Comparison of ENCODE assay signal across 23 mouse cellular contexts in genomic region chr6:38676217-38676616, GRCm38 (mm10). TPM values are rescaled to one million over a fixed set of nuclear protein-coding genes. Genes with fewer than 3 reads are reported as not detected.
DNase-seq lines count a peak whose midpoint lies in the region; ATAC-seq and TF ChIP-seq lines count a peak whose summit lies in the region.
"Had no signal": no experiment of that assay in that cellular context is flagged by ENCODE, and none has a peak within 500 bp of the region (broad histone marks: within the 10 kb centered on the region; RNA-seq: fewer than 3 reads in every experiment).

No protein-coding gene starts in this region.

- no peak overlapping the region for H3K27ac ChIP-seq in heart, embryonic 13.5 days (replicated peaks)
- no peak overlapping the region for H3K27ac ChIP-seq in heart, adult 2 months
- no peak overlapping the region for H3K27ac ChIP-seq in liver, postnatal 0 days (ENCODE audit: low read depth)
- no peak overlapping the region for H3K27ac ChIP-seq in liver, embryonic 12.5 days
- no peak overlapping the region for H3K27ac ChIP-seq in hindbrain, embryonic 14.5 days
- H3K27ac ChIP-seq: forebrain, embryonic 12.5 days; gastrocnemius, adult 2 months; limb, embryonic 13.5 days; midbrain, embryonic 13.5 days had no signal

- no peaks in the 10 kb centered on the region for H3K9me3 ChIP-seq in heart, embryonic 13.5 days
- H3K9me3 ChIP-seq in liver, postnatal 0 days (ENCODE audit: low read length), result no peaks in the 10 kb centered on the region
- no peaks in the 10 kb centered on the region for H3K9me3 ChIP-seq in liver, embryonic 12.5 days (replicated peaks)
- no peaks in the 10 kb centered on the region for H3K9me3 ChIP-seq in hindbrain, embryonic 14.5 days (ENCODE audit: control insufficient read depth, low read length)
- H3K9me3 ChIP-seq: forebrain, embryonic 12.5 days; limb, embryonic 13.5 days; midbrain, embryonic 13.5 days had no signal

- H3K79me2 ChIP-seq in heart, adult 2 months (replicated peaks; ENCODE audit: control insufficient read depth, insufficient read depth, low read length), result no peaks in the 10 kb centered on the region

- no peaks in the 10 kb centered on the region for H3K36me3 ChIP-seq in heart, embryonic 13.5 days
- no peaks in the 10 kb centered on the region for H3K36me3 ChIP-seq in heart, adult 2 months (ENCODE audit: control insufficient read depth, insufficient read depth, low read length)
- H3K36me3 ChIP-seq in liver, postnatal 0 days (replicated peaks; ENCODE audit: insufficient read depth, low read length), result no peaks in the 10 kb centered on the region
- H3K36me3 ChIP-seq in liver, embryonic 12.5 days, result no peaks in the 10 kb centered on the region
- 0 out of 2 replicates have a peak, but pooled peaks cover 2% of the 10 kb centered on the region for H3K36me3 ChIP-seq in hindbrain, embryonic 14.5 days (replicated peaks; ENCODE audit: control insufficient read depth, insufficient read depth)
- H3K36me3 ChIP-seq: forebrain, embryonic 12.5 days; limb, embryonic 13.5 days; midbrain, embryonic 13.5 days had no signal

- H3K4me3 ChIP-seq in heart, embryonic 13.5 days, result peak overlapping the region; percentile 16; the same call in 1 of the 2 replicates
- no peak overlapping the region for H3K4me3 ChIP-seq in heart, adult 2 months
- no peak overlapping the region for H3K4me3 ChIP-seq in liver, postnatal 0 days (ENCODE audit: low read depth, low read length)
- H3K4me3 ChIP-seq in liver, embryonic 12.5 days, result no peak overlapping the region
- no peak overlapping the region for H3K4me3 ChIP-seq in hindbrain, embryonic 14.5 days (replicated peaks; ENCODE audit: low read length)
- H3K4me3 ChIP-seq: erythroblast, embryonic 14.5 days; forebrain, embryonic 12.5 days; gastrocnemius, adult 2 months; limb, embryonic 13.5 days; midbrain, embryonic 13.5 days had no signal

- H3K4me2 ChIP-seq in heart, embryonic 13.5 days, result peak overlapping the region; percentile 57
- H3K4me2 ChIP-seq in liver, postnatal 0 days (ENCODE audit: low read depth, low read length), result no peak overlapping the region
- H3K4me2 ChIP-seq in liver, embryonic 12.5 days, result peak overlapping the region; percentile 44
- no peak overlapping the region for H3K4me2 ChIP-seq in hindbrain, embryonic 14.5 days (replicated peaks)
- H3K4me2 ChIP-seq: forebrain, embryonic 12.5 days; limb, embryonic 13.5 days; midbrain, embryonic 13.5 days had no signal

- WGBS in heart, embryonic 13.5 days, result 36% methylated on average over 6 of the region's 6 CpGs
- WGBS in heart, adult 2 months, result 34% methylated on average over 6 of the region's 6 CpGs
- 64% methylated on average over 6 of the region's 6 CpGs for WGBS in liver, postnatal 0 days (ENCODE audit: insufficient replicate concordance)
- WGBS in liver, embryonic 12.5 days (ENCODE audit: insufficient replicate concordance), result 38% methylated on average over 6 of the region's 6 CpGs
- 92% methylated on average over 6 of the region's 6 CpGs for WGBS in hindbrain, embryonic 14.5 days

- intact Hi-C loops in heart, adult 2 months (cut with DNase I), result no loop called here

- H3K4me1 ChIP-seq in heart, embryonic 13.5 days, result peaks cover 11% of the 10 kb centered on the region
- H3K4me1 ChIP-seq in heart, adult 2 months (ENCODE audit: control insufficient read depth, insufficient read depth, low read length), result no peaks in the 10 kb centered on the region
- H3K4me1 ChIP-seq in liver, postnatal 0 days (ENCODE audit: insufficient read depth), result peaks cover 3% of the 10 kb centered on the region; the same call in 1 of the 2 replicates
- peaks cover 19% of the 10 kb centered on the region for H3K4me1 ChIP-seq in liver, embryonic 12.5 days
- H3K4me1 ChIP-seq in hindbrain, embryonic 14.5 days (replicated peaks; ENCODE audit: control insufficient read depth, insufficient read depth, low read length), result no peaks in the 10 kb centered on the region
- H3K4me1 ChIP-seq: forebrain, embryonic 12.5 days; limb, embryonic 13.5 days; midbrain, embryonic 13.5 days had no signal

- no peak for TF ChIP-seq POLR2A in heart, adult 2 months (IDR thresholded peaks at IDR 0.05; ENCODE audit: insufficient read depth, low read depth, low read length)

- no peak for DNase-seq in heart, adult 2 months
- DNase-seq in liver, result peak; percentile 37
- no peak for DNase-seq in liver, postnatal 0 days
- no peak for DNase-seq in hindbrain, embryonic 14.5 days (ENCODE audit: low spot score)
- DNase-seq: adrenal gland, postnatal 25 days; B cell, adult 2 months; cerebellum, adult 9-10 months; gastrocnemius, adult 2 months; kidney, adult 18-20 months; lung, adult 2 months; lung, postnatal 14 days had no signal

- H3K9ac ChIP-seq in heart, embryonic 13.5 days, result no peak overlapping the region; the same call in 1 of the 2 replicates
- H3K9ac ChIP-seq in heart, adult 2 months (ENCODE audit: low read depth, low read length), result no peak overlapping the region
- H3K9ac ChIP-seq in liver, postnatal 0 days (replicated peaks), result no peak overlapping the region
- H3K9ac ChIP-seq in liver, embryonic 12.5 days, result no peak overlapping the region
- no peak overlapping the region for H3K9ac ChIP-seq in hindbrain, embryonic 14.5 days
- H3K9ac ChIP-seq: forebrain, embryonic 12.5 days; limb, embryonic 13.5 days; midbrain, embryonic 13.5 days had no signal

- peaks cover 14% of the 10 kb centered on the region for H3K27me3 ChIP-seq in heart, embryonic 13.5 days (replicated peaks)
- H3K27me3 ChIP-seq in heart, adult 2 months (ENCODE audit: control insufficient read depth, insufficient read depth, low read length), result no peaks in the 10 kb centered on the region
- no peaks in the 10 kb centered on the region for H3K27me3 ChIP-seq in liver, postnatal 0 days (ENCODE audit: insufficient read depth, low read length)
- H3K27me3 ChIP-seq in liver, embryonic 12.5 days (replicated peaks), result peaks cover 40% of the 10 kb centered on the region
- no peaks in the 10 kb centered on the region for H3K27me3 ChIP-seq in hindbrain, embryonic 14.5 days (ENCODE audit: control insufficient read depth, insufficient read depth, low read length)
- H3K27me3 ChIP-seq: CH12.LX; forebrain, embryonic 12.5 days; limb, embryonic 13.5 days; midbrain, embryonic 13.5 days had no signal

- no peak for TF ChIP-seq CTCF in heart, adult 2 months (IDR thresholded peaks at IDR 0.05)
- no peak for TF ChIP-seq CTCF in liver, postnatal 0 days (IDR thresholded peaks at IDR 0.05; ENCODE audit: low read depth)

- ATAC-seq in heart, embryonic 13.5 days (ENCODE audit: extremely low read depth, insufficient number of reproducible peaks, low FRiP score, low TSS enrichment), result no peak
- ATAC-seq in liver, postnatal 0 days, result no peak
- no peak for ATAC-seq in liver, embryonic 12.5 days
- no peak for ATAC-seq in hindbrain, embryonic 14.5 days (ENCODE audit: low FRiP score)
- no peak for ATAC-seq in granulocyte monocyte progenitor cell, adult 5-6 weeks (replicated peaks; ENCODE audit: poor library complexity, severe bottlenecking)
- ATAC-seq: midbrain, embryonic 13.5 days had no signal

- TF ChIP-seq EP300 in heart, adult 2 months (IDR thresholded peaks at IDR 0.05; ENCODE audit: insufficient read depth, low read depth, low read length), result no peak
- no peak for TF ChIP-seq EP300 in liver, postnatal 0 days (IDR thresholded peaks at IDR 0.05; ENCODE audit: low read depth)

RNA-seq across cellular contexts. Expression of gene Clec2l, which starts 13.3 kb away (rescaled TPM):
- polyA plus RNA-seq in heart, embryonic 13.5 days (2015; fragmentation: Nextera tagmentation; extraction: Ambion mirVana), result 0.86 and 0.87 TPM in 2 replicates
- total RNA-seq in heart, adult 2 months (2021), result under 1 TPM; 0.52 to 0.84 TPM
- 5.9 and 6.7 TPM in 2 replicates for polyA plus RNA-seq in heart, adult 2 months (2012; rRNA removed)
- not detected in 2 replicates for polyA plus RNA-seq in liver, postnatal 0 days (2015; fragmentation: Nextera tagmentation; extraction: Ambion mirVana)
- 0.11 and 0.12 TPM in 2 replicates for polyA plus RNA-seq in liver, embryonic 12.5 days (2016; fragmentation: Nextera tagmentation; extraction: Ambion mirVana)
- 22.3 and 25.2 TPM in 2 replicates for polyA plus RNA-seq in hindbrain, embryonic 14.5 days (2014; fragmentation: Nextera tagmentation; extraction: Ambion mirVana)
- total RNA-seq in granulocyte monocyte progenitor cell, adult 5-6 weeks (2014; fragmentation: Nextera tagmentation), result 0.45 TPM in 1 of 2 replicates, not detected in the other
- total RNA-seq in granulocyte monocyte progenitor cell, adult 5-6 weeks (2017), result not detected in 2 replicates
- total RNA-seq: common myeloid progenitor, adult 5-6 weeks; megakaryocyte, adult 5-6 weeks; monocyte, adult 5-6 weeks; neutrophil, adult 5-6 weeks had no signal

RNA-seq across cellular contexts. Expression of gene Klrg2, which starts 39.2 kb away (rescaled TPM):
- 0.07 and 0.08 TPM in 2 replicates for polyA plus RNA-seq in heart, embryonic 13.5 days (2015; fragmentation: Nextera tagmentation; extraction: Ambion mirVana)
- under 1 TPM; 0.21 to 0.43 TPM for total RNA-seq in heart, adult 2 months (2021)
- polyA plus RNA-seq in heart, adult 2 months (2012; rRNA removed), result 0.23 and 0.33 TPM in 2 replicates
- not detected in 2 replicates for polyA plus RNA-seq in liver, postnatal 0 days (2015; fragmentation: Nextera tagmentation; extraction: Ambion mirVana)
- polyA plus RNA-seq in liver, embryonic 12.5 days (2016; fragmentation: Nextera tagmentation; extraction: Ambion mirVana), result 0.06 and 0.10 TPM in 2 replicates
- 0.16 TPM in 1 of 2 replicates, not detected in the other for polyA plus RNA-seq in hindbrain, embryonic 14.5 days (2014; fragmentation: Nextera tagmentation; extraction: Ambion mirVana)
- total RNA-seq in granulocyte monocyte progenitor cell, adult 5-6 weeks (2014; fragmentation: Nextera tagmentation), result 0.68 TPM in 1 of 2 replicates, not detected in the other
- 0.30 and 0.72 TPM in 2 replicates for total RNA-seq in granulocyte monocyte progenitor cell, adult 5-6 weeks (2017)
- total RNA-seq: common myeloid progenitor, adult 5-6 weeks; monocyte, adult 5-6 weeks had no signal
- polyA plus RNA-seq: erythroblast, embryonic 14.5 days; forebrain, embryonic 12.5 days had no signal

Comparison
In these comparisons a context has a peak if more than half of its experiments do, and no peak if none do; other contexts are left out.
1. H3K4me2 ChIP-seq: peak in heart, embryonic 13.5 days (single experiment) and liver, embryonic 12.5 days (single experiment); none in liver, postnatal 0 days (single experiment) and hindbrain, embryonic 14.5 days (single experiment).